Mouse (Mus musculus): ENCODE measurements around the gene Adra1b.

DNA sequence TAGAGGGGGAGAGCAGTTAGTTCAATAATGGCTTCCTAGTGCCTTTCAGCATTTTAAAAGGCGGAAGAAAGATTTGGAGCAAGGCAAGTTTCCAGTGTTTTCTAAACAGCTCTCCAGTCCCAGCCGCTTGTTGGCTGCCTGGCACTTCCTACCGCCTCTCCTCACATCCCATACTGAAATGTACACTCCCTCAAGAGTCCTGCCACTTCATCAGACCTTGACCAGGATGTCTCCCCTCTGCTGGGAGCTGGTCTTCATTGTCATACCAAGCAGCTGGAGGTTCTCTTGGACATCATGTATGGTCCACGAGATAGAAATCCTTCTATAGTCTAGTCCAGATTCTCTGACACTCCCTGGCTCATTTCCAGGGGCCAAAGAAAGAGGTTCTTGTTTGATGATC, 69.5 kb downstream of the Adra1b start:
- TF ChIP-seq CTCF (conservative IDR thresholded peaks at IDR 0.05; ENCODE audit: low read length) (no peak), NANOG (IDR thresholded peaks at IDR 0.05; ENCODE audit: borderline replicate concordance, low read length) (no peak), POU5F1 (IDR thresholded peaks at IDR 0.05; ENCODE audit: borderline replicate concordance, low read length) (no peak)

Measured in E14TG2a.4 (cell line).